Mouse (Mus musculus) midbrain, embryonic 12.5 days (tissue): ENCODE data around the gene Gpr37l1. TPM values are rescaled to one million over a fixed set of nuclear protein-coding genes. Genes with fewer than 3 reads are reported as not detected.
"Not testable (repeated sequence)": the region's sequence is repeated elsewhere in the genome, so short reads cannot be mapped to it uniquely, and the experiment has no call there.

Experiments used
- ATAC-seq: fragments of 200-750 bp; cut with Nextera tagmentation; 2 replicates; pipeline ENCODE4 v1.8.0; 2017; ENCODE audit warnings: low read depth, moderate TSS enrichment, moderate library complexity; ENCODE audit not compliant: low FRiP score
- H3K27ac ChIP-seq: fragments of 300-500 bp; sonication (generic); replicated peaks from 2 replicates; pipeline ENCODE4 v1.5.1; 2016; ENCODE audit warnings: mild to moderate bottlenecking
- H3K27me3 ChIP-seq: fragments of 300-500 bp; sonication (generic); 2 replicates; pipeline ENCODE4 v1.6.1; 2016; ENCODE audit warnings: mild to moderate bottlenecking
- H3K36me3 ChIP-seq: fragments of 300-500 bp; sonication (generic); 2 replicates; pipeline ENCODE4 v1.6.1; 2016
- H3K4me1 ChIP-seq: fragments of 300-500 bp; sonication (generic); 2 replicates; pipeline ENCODE4 v1.6.1; 2016
- H3K4me2 ChIP-seq: fragments of 300-500 bp; sonication (generic); replicated peaks from 2 replicates; pipeline ENCODE4 v1.6.1; 2016; ENCODE audit warnings: mild to moderate bottlenecking, moderate library complexity
- H3K4me3 ChIP-seq: fragments of 300-500 bp; sonication (generic); 2 replicates; pipeline ENCODE4 v1.5.1; 2016; ENCODE audit warnings: mild to moderate bottlenecking
- H3K9ac ChIP-seq: fragments of 300-500 bp; sonication (generic); replicated peaks from 2 replicates; pipeline ENCODE4 v1.6.1; 2016; ENCODE audit warnings: mild to moderate bottlenecking, moderate library complexity
- H3K9me3 ChIP-seq: fragments of 300-500 bp; sonication (generic); 2 replicates; pipeline ENCODE4 v1.6.1; 2016; ENCODE audit warnings: mild to moderate bottlenecking
- WGBS: fragments of 180-500 bp; shearing (Covaris S2); methylation state at CpG from one replicate; pipeline ENCODE4 v1.1.7; 2016; 5-methylcytosine and 5-hydroxymethylcytosine counted together
- polyA plus RNA-seq: library from polyadenylated mRNA; unstranded; fragments of >200 nt; fragmentation: Nextera tagmentation; extraction: Ambion mirVana; gene quantifications from 2 replicates; pipeline ENCODE4 v1.2.1, GENCODE M21; 2016

Gene Gpr37l1
- polyA plus RNA-seq, 1 experiment from 2014 or later, result not detected

GRCm38 (mm10) chr1:135129543-135130183 lies 37.8 kb downstream of the Gpr37l1 start:
- no peak overlapping the region for H3K4me3 ChIP-seq
- H3K36me3 ChIP-seq, result no peaks in the 10 kb centered on the region
- no peaks in the 10 kb centered on the region for H3K9me3 ChIP-seq
- ATAC-seq, result no peak
- peaks cover 42% of the 10 kb centered on the region for H3K27me3 ChIP-seq
- H3K4me1 ChIP-seq, result 0 out of 2 replicates have a peak, but pooled peaks cover 5% of the 10 kb centered on the region
- no peak overlapping the region for H3K4me2 ChIP-seq
- no peak overlapping the region for H3K9ac ChIP-seq
- 67% methylated on average over 9 of the region's 9 CpGs for WGBS
- H3K27ac ChIP-seq, result no peak overlapping the region

GRCm38 (mm10) chr1:135128986-135129385 lies 38.5 kb downstream of the Gpr37l1 start:
- Histone ChIP-seq H3K9ac (no peak overlapping the region), H3K36me3 (no peaks in the 10 kb centered on the region), H3K9me3 (no peaks in the 10 kb centered on the region), H3K27me3 (peaks cover 42% of the 10 kb centered on the region), H3K27ac (no peak overlapping the region), H3K4me2 (no peak overlapping the region), H3K4me3 (no peak overlapping the region), H3K4me1 (0 out of 2 replicates have a peak, but pooled peaks cover 5% of the 10 kb centered on the region)
- ATAC-seq, result no peak
- 25% methylated on average over 9 of the region's 9 CpGs for WGBS

GRCm38 (mm10) chr1:135128011-135128441 lies 39.5 kb downstream of the Gpr37l1 start:
- no peak for ATAC-seq
- no peak overlapping the region for H3K4me2 ChIP-seq
- H3K4me1 ChIP-seq, result 0 out of 2 replicates have a peak, but pooled peaks cover 5% of the 10 kb centered on the region
- no peak overlapping the region for H3K27ac ChIP-seq
- H3K4me3 ChIP-seq, result no peak overlapping the region
- 54% methylated on average over 6 of the region's 6 CpGs for WGBS
- no peaks in the 10 kb centered on the region for H3K9me3 ChIP-seq
- no peak overlapping the region for H3K9ac ChIP-seq
- no peaks in the 10 kb centered on the region for H3K36me3 ChIP-seq
- peaks cover 42% of the 10 kb centered on the region for H3K27me3 ChIP-seq

GRCm38 (mm10) chr1:135126443-135127027 lies 40.9 kb downstream of the Gpr37l1 start:
- ATAC-seq, result no peak
- no peak overlapping the region for H3K9ac ChIP-seq

GRCm38 (mm10) chr1:135125990-135126389 lies 41.5 kb downstream of the Gpr37l1 start:
- Histone ChIP-seq H3K36me3 (no peaks in the 10 kb centered on the region), H3K9ac (no peak overlapping the region), H3K4me1 (0 out of 2 replicates have a peak, but pooled peaks cover 5% of the 10 kb centered on the region), H3K4me3 (no peak overlapping the region), H3K27ac (no peak overlapping the region), H3K9me3 (no peaks in the 10 kb centered on the region), H3K4me2 (no peak overlapping the region), H3K27me3 (peaks cover 34% of the 10 kb centered on the region)
- no peak for ATAC-seq
- 75% methylated on average over 8 of the region's 8 CpGs for WGBS

More at GRCm38 (mm10) chr1:135126443-135127027, 40.9 kb downstream of the Gpr37l1 start:
- Histone ChIP-seq H3K9me3 (no peaks in the 10 kb centered on the region), H3K4me2 (no peak overlapping the region), H3K36me3 (no peaks in the 10 kb centered on the region), H3K4me3 (no peak overlapping the region), H3K27ac (no peak overlapping the region), H3K27me3 (peaks cover 34% of the 10 kb centered on the region), H3K4me1 (0 out of 2 replicates have a peak, but pooled peaks cover 5% of the 10 kb centered on the region)
- WGBS, result 76% methylated on average over 4 of the region's 4 CpGs

GRCm38 (mm10) chr1:135124573-135125363 lies 42.7 kb downstream of the Gpr37l1 start:
- no peak overlapping the region for H3K4me2 ChIP-seq
- WGBS, result 91% methylated on average over 8 of the region's 8 CpGs
- no peak overlapping the region for H3K4me3 ChIP-seq
- H3K27ac ChIP-seq, result no peak overlapping the region
- H3K9ac ChIP-seq, result no peak overlapping the region
- ATAC-seq, result no peak
- H3K4me1 ChIP-seq, result 0 out of 2 replicates have a peak, but pooled peaks cover 5% of the 10 kb centered on the region
- H3K9me3 ChIP-seq, result no peaks in the 10 kb centered on the region
- peaks cover 30% of the 10 kb centered on the region for H3K27me3 ChIP-seq
- H3K36me3 ChIP-seq, result no peaks in the 10 kb centered on the region

- H3K4me1 ChIP-seq, result 0 out of 2 replicates have a peak, but pooled peaks cover 4% of the 10 kb centered on the region
- H3K9me3 ChIP-seq, result no peaks in the 10 kb centered on the region
- no peaks in the 10 kb centered on the region for H3K36me3 ChIP-seq
- no peak for ATAC-seq
- 15% methylated on average over 8 of the region's 8 CpGs for WGBS
- H3K27me3 ChIP-seq, result peaks cover 15% of the 10 kb centered on the region
- no peak overlapping the region for H3K4me3 ChIP-seq
- no peak overlapping the region for H3K4me2 ChIP-seq
- no peak overlapping the region for H3K9ac ChIP-seq
- no peak overlapping the region for H3K27ac ChIP-seq
Observed at GRCm38 (mm10) chr1:135112661-135113060, 54.8 kb downstream of the Gpr37l1 start.

- H3K27me3 ChIP-seq, result peaks cover 26% of the 10 kb centered on the region
- not testable (repeated sequence) for H3K4me1 ChIP-seq, H3K27ac ChIP-seq, ATAC-seq, H3K36me3 ChIP-seq, H3K4me2 ChIP-seq, H3K4me3 ChIP-seq, H3K9ac ChIP-seq, H3K9me3 ChIP-seq
- 59% methylated on average over 5 of the region's 5 CpGs for WGBS
Observed at GRCm38 (mm10) chr1:135111271-135111670, 56.2 kb downstream of the Gpr37l1 start.

Other genes with a start within 250 kb of the Gpr37l1 start
- 13.8 and 14.6 TPM in 2 replicates for gene Ppp1r12b, start 211.7 kb downstream of the Gpr37l1 start, polyA plus RNA-seq
- 43.2 and 43.9 TPM in 2 replicates for gene Ube2t, start 205.1 kb downstream of the Gpr37l1 start, polyA plus RNA-seq
- gene Lgr6, start 62.4 kb downstream of the Gpr37l1 start, polyA plus RNA-seq, result 0.27 and 0.66 TPM in 2 replicates
- 0.58 and 1.1 TPM in 2 replicates for gene Ptpn7, start 35.0 kb downstream of the Gpr37l1 start, polyA plus RNA-seq
- 129 and 143 TPM in 2 replicates for gene Arl8a, start 20.9 kb downstream of the Gpr37l1 start, polyA plus RNA-seq
- 0.52 and 0.70 TPM in 2 replicates for gene Elf3, start 90.9 kb upstream of the Gpr37l1 start, polyA plus RNA-seq
- gene Rnpep, start 116.4 kb upstream of the Gpr37l1 start, polyA plus RNA-seq, result 93.3 and 101 TPM in 2 replicates
- 162 and 170 TPM in 2 replicates for gene Timm17a, start 146.1 kb upstream of the Gpr37l1 start, polyA plus RNA-seq
- gene Lmod1, start 157.1 kb upstream of the Gpr37l1 start, polyA plus RNA-seq, result 0.60 and 0.85 TPM in 2 replicates
- 71.2 and 76.3 TPM in 2 replicates for gene Shisa4, start 207.6 kb upstream of the Gpr37l1 start, polyA plus RNA-seq